ENCODE assay signal across 8 mouse cellular contexts in genomic region chr9:96696141-96696561, GRCm38 (mm10). TPM values are rescaled to one million over a fixed set of nuclear protein-coding genes. Genes with fewer than 3 reads are reported as not detected.
DNase-seq lines count a peak whose midpoint lies in the region; ATAC-seq lines count a peak whose summit lies in the region.

No protein-coding gene starts in this region.

- H3K4me3 ChIP-seq in hindbrain, embryonic 15.5 days: no peak overlapping the region
- H3K4me3 ChIP-seq in hindbrain, embryonic 16.5 days (ENCODE audit: low read length): no peak overlapping the region
- H3K4me3 ChIP-seq in embryonic facial prominence, embryonic 10.5 days: no peak overlapping the region
- no peak overlapping the region for H3K4me3 ChIP-seq in liver, embryonic 12.5 days

- H3K4me1 ChIP-seq in hindbrain, embryonic 15.5 days (replicated peaks): no peaks in the 10 kb centered on the region
- no peaks in the 10 kb centered on the region for H3K4me1 ChIP-seq in hindbrain, embryonic 16.5 days (ENCODE audit: control insufficient read depth, insufficient read depth, low read depth, low read length)
- no peaks in the 10 kb centered on the region for H3K4me1 ChIP-seq in embryonic facial prominence, embryonic 10.5 days
- H3K4me1 ChIP-seq in liver, embryonic 12.5 days: 0 out of 2 replicates have a peak, but pooled peaks cover 5% of the 10 kb centered on the region

- H3K9me3 ChIP-seq in hindbrain, embryonic 15.5 days: no peaks in the 10 kb centered on the region
- H3K9me3 ChIP-seq in hindbrain, embryonic 16.5 days (ENCODE audit: control insufficient read depth, low read length): no peaks in the 10 kb centered on the region; the same call in 1 of the 2 replicates
- peaks cover 11% of the 10 kb centered on the region for H3K9me3 ChIP-seq in embryonic facial prominence, embryonic 10.5 days
- peaks cover 7% of the 10 kb centered on the region; the same call in 1 of the 2 replicates for H3K9me3 ChIP-seq in liver, embryonic 12.5 days (replicated peaks)

- H3K4me2 ChIP-seq in hindbrain, embryonic 15.5 days: no peak overlapping the region
- no peak overlapping the region for H3K4me2 ChIP-seq in hindbrain, embryonic 16.5 days (ENCODE audit: low read length)
- no peak overlapping the region for H3K4me2 ChIP-seq in liver, embryonic 12.5 days

- no peak for DNase-seq in embryonic facial prominence, embryonic 10.5 days (ENCODE audit: low spot score)
- DNase-seq in kidney, postnatal 4 days: peak; percentile 25 to 42
- DNase-seq in skeletal muscle tissue, adult 2 months (ENCODE audit: low read depth, low spot score): peak; percentile 77
- DNase-seq in retina, postnatal 1 day: no peak
- DNase-seq in spleen, postnatal 4 days (ENCODE audit: low spot score in 2 of 2): no peak

- no peak overlapping the region for H3K9ac ChIP-seq in hindbrain, embryonic 15.5 days
- H3K9ac ChIP-seq in hindbrain, embryonic 16.5 days (ENCODE audit: low read depth, low read length): no peak overlapping the region
- no peak overlapping the region for H3K9ac ChIP-seq in liver, embryonic 12.5 days

- H3K36me3 ChIP-seq in hindbrain, embryonic 15.5 days: peaks cover 11% of the 10 kb centered on the region
- peaks cover 15% of the 10 kb centered on the region for H3K36me3 ChIP-seq in hindbrain, embryonic 16.5 days (ENCODE audit: control insufficient read depth, insufficient read depth, low read length)
- peaks cover 17% of the 10 kb centered on the region for H3K36me3 ChIP-seq in embryonic facial prominence, embryonic 10.5 days (replicated peaks)
- H3K36me3 ChIP-seq in liver, embryonic 12.5 days: peaks cover 20% of the 10 kb centered on the region

- 82% methylated on average over 12 of the region's 12 CpGs for WGBS in hindbrain, embryonic 15.5 days
- WGBS in hindbrain, embryonic 16.5 days: 84% methylated on average over 12 of the region's 12 CpGs
- 85% methylated on average over 12 of the region's 12 CpGs for WGBS in embryonic facial prominence, embryonic 10.5 days
- 77% methylated on average over 12 of the region's 12 CpGs for WGBS in liver, embryonic 12.5 days (ENCODE audit: insufficient replicate concordance)

- no peaks in the 10 kb centered on the region for H3K27me3 ChIP-seq in hindbrain, embryonic 15.5 days
- no peaks in the 10 kb centered on the region for H3K27me3 ChIP-seq in hindbrain, embryonic 16.5 days (replicated peaks; ENCODE audit: control insufficient read depth, insufficient read depth, low read length)
- no peaks in the 10 kb centered on the region for H3K27me3 ChIP-seq in embryonic facial prominence, embryonic 10.5 days (replicated peaks; ENCODE audit: low read depth, poor library complexity, severe bottlenecking)
- H3K27me3 ChIP-seq in liver, embryonic 12.5 days (replicated peaks): no peaks in the 10 kb centered on the region

- no peak for ATAC-seq in hindbrain, embryonic 15.5 days (ENCODE audit: low FRiP score, low read depth)
- ATAC-seq in hindbrain, embryonic 16.5 days: no peak
- ATAC-seq in liver, embryonic 12.5 days: no peak

- H3K27ac ChIP-seq in hindbrain, embryonic 15.5 days (replicated peaks): 0 out of 2 replicates have a peak overlapping the region, but pooled peaks have one; percentile 30
- no peak overlapping the region for H3K27ac ChIP-seq in hindbrain, embryonic 16.5 days (ENCODE audit: low read depth, low read length)
- peak overlapping the region; percentile 58; the same call in 1 of the 2 replicates for H3K27ac ChIP-seq in embryonic facial prominence, embryonic 10.5 days (replicated peaks)
- no peak overlapping the region for H3K27ac ChIP-seq in liver, embryonic 12.5 days

RNA-seq across cellular contexts. Expression of gene Zbtb38, which starts 56.5 kb away (rescaled TPM):
- 41.5 and 46.1 TPM in 2 replicates for polyA plus RNA-seq in hindbrain, embryonic 15.5 days (2015; fragmentation: Nextera tagmentation; extraction: Ambion mirVana)
- 42.5 and 43.8 TPM in 2 replicates for polyA plus RNA-seq in hindbrain, embryonic 16.5 days (2015; fragmentation: Nextera tagmentation; extraction: Ambion mirVana)
- polyA plus RNA-seq in embryonic facial prominence, embryonic 10.5 days (2016; fragmentation: Nextera tagmentation; extraction: Ambion mirVana): 8.4 and 8.6 TPM in 2 replicates
- 6.8 and 7.0 TPM in 2 replicates for polyA plus RNA-seq in liver, embryonic 12.5 days (2016; fragmentation: Nextera tagmentation; extraction: Ambion mirVana)

Comparison
In these comparisons a context has a peak if more than half of its experiments do, and no peak if none do; other contexts are left out.
1. H3K27ac ChIP-seq: peak in hindbrain, embryonic 15.5 days (single experiment) and embryonic facial prominence, embryonic 10.5 days (single experiment); none in hindbrain, embryonic 16.5 days (single experiment) and liver, embryonic 12.5 days (single experiment).
2. DNase-seq: peak in kidney, postnatal 4 days (2 of 2) and skeletal muscle tissue, adult 2 months (single experiment); none in embryonic facial prominence, embryonic 10.5 days (single experiment), retina, postnatal 1 day (single experiment) and spleen, postnatal 4 days (0 of 2).